Mouse (Mus musculus): ENCODE measurements around the gene Trat1.

Trat1 gene

DNA sequence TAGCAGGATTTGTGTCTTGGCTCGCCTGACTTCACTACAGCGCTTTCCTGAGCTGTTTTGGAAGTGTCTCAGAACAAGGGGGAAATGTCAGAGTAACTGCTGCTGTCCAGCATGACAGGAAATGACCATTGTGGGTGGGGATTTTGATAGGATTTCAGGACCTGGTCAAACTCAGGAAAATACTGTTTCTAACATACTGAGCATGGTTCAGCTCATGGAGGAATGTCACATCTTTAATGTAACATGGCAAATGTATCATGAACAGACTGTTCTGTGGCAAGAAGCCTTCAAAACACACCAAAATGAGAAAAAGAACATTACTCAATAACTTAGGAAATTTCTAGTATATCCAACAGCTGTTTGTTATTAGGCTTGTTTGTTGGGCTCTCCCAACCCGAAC lies 52.1 kb downstream of the Trat1 start:
- no peak for ATAC-seq (ENCODE audit: low TSS enrichment)

DNA sequence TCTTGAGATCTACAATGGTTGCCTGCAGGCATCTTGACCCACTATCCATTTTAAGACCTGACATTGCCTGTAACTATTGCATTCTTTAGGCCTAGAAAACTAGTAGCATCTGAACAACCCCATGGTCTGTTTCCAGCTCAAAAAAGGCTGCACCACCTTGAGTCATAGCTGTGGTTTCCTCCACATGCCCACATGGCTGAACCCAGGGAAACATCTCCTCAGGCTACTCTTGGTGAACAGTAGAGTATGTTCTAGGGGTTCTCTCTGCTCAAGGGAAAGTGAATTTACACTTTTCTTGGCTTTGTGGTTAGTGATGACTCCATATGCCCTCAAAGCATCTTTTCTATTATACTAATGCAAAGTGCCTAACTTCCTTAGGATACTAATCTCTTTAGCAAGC lies 55.5 kb downstream of the Trat1 start:
- ATAC-seq (ENCODE audit: low TSS enrichment) = no peak

DNA sequence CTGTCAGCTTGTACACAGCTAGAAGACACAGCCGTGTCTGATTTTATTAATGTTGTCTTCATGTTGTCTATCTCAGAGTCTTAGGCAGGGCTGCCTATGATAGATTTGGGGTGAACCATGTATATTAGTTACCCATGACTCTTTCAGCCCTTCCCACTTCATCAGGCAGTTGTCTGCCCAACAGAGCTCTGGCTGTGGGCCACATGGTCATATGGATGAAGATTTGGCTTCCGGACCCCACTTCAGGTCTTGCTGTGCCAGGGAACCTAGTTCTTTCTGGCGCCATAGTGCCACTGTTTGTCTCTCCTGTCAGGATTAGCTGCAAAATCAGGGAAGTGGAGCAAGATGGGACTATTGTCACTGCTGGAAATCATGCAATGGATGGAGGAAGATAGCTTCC lies 69.9 kb downstream of the Trat1 start:
- no peak for ATAC-seq (ENCODE audit: low TSS enrichment)
